Mouse (Mus musculus) adrenal gland, adult (tissue): Measurements from ENCODE around the gene Bloc1s5.

Experiments
- DNase-seq, 2 experiments: peaks; one replicate each; pipeline ENCODE4 v3.0.0; 2022 to 2023; ENCODE audit warnings: low spot score in 1 of 2; ENCODE audit not compliant: inconsistent age in 2 of 2

Bloc1s5 gene

GRCm38 (mm10) chr13:38623296-38623695 lies 11.6 kb downstream of the Bloc1s5 start:
- peak in 1 of 2 experiments; percentile 84 for DNase-seq

GRCm38 (mm10) chr13:38618001-38618630 lies 16.8 kb downstream of the Bloc1s5 start:
- DNase-seq = peak; percentile 71 to 92

- DNase-seq = peak in 1 of 2 experiments; percentile 33
Observed at GRCm38 (mm10) chr13:38616887-38617286, 18.0 kb downstream of the Bloc1s5 start.

- DNase-seq = no peak
Observed at GRCm38 (mm10) chr13:38615656-38616055, 19.3 kb downstream of the Bloc1s5 start.

GRCm38 (mm10) chr13:38614298-38614697 lies 20.6 kb downstream of the Bloc1s5 start:
- DNase-seq = peak in 1 of 2 experiments; percentile 37

GRCm38 (mm10) chr13:38613583-38613982 lies 21.3 kb downstream of the Bloc1s5 start:
- peak in 1 of 2 experiments; percentile 21 for DNase-seq

- DNase-seq = peak in 1 of 2 experiments; percentile 22
Observed at GRCm38 (mm10) chr13:38612608-38613007, 22.3 kb downstream of the Bloc1s5 start.

GRCm38 (mm10) chr13:38612179-38612578 lies 22.7 kb downstream of the Bloc1s5 start:
- DNase-seq = peak in 1 of 2 experiments; percentile 22

GRCm38 (mm10) chr13:38610336-38610735 lies 24.6 kb downstream of the Bloc1s5 start:
- peak; percentile 82 to 93 for DNase-seq

- DNase-seq = no peak
Observed at GRCm38 (mm10) chr13:38607130-38607529, 27.8 kb downstream of the Bloc1s5 start.

GRCm38 (mm10) chr13:38605353-38605752 lies 29.6 kb downstream of the Bloc1s5 start:
- DNase-seq = peak; percentile 78 to 88

- DNase-seq = peak; percentile 75 to 88
Observed at GRCm38 (mm10) chr13:38602966-38603365, 31.9 kb downstream of the Bloc1s5 start.

- DNase-seq = peak in 1 of 2 experiments; percentile 74
Observed at GRCm38 (mm10) chr13:38602243-38602832, 32.6 kb downstream of the Bloc1s5 start.

GRCm38 (mm10) chr13:38600811-38601210 lies 34.1 kb downstream of the Bloc1s5 start:
- DNase-seq = peak in 1 of 2 experiments; percentile 66

GRCm38 (mm10) chr13:38597076-38597475 lies 37.8 kb downstream of the Bloc1s5 start:
- peak in 1 of 2 experiments; percentile 71 for DNase-seq

- DNase-seq = no peak
Observed at GRCm38 (mm10) chr13:38596461-38596860, 38.4 kb downstream of the Bloc1s5 start.

- DNase-seq = peak in 1 of 2 experiments; percentile 47
Observed at GRCm38 (mm10) chr13:38593114-38593513, 41.8 kb downstream of the Bloc1s5 start.

GRCm38 (mm10) chr13:38587350-38587749 lies 47.6 kb downstream of the Bloc1s5 start:
- no peak for DNase-seq

- DNase-seq = no peak
Observed at GRCm38 (mm10) chr13:38586451-38586850, 48.5 kb downstream of the Bloc1s5 start.

GRCm38 (mm10) chr13:38582768-38583167 lies 52.1 kb downstream of the Bloc1s5 start:
- DNase-seq = no peak

- peak; percentile 75 to 91 for DNase-seq
Observed at GRCm38 (mm10) chr13:38580601-38581457, 54.1 kb downstream of the Bloc1s5 start.
